Mouse (Mus musculus) embryonic fibroblast, embryonic 13.5 days (primary cell): Measurements from ENCODE around the gene Isy1. TPM values are rescaled to one million over a fixed set of nuclear protein-coding genes. Genes with fewer than 3 reads are reported as not detected.

Experiments
- H3K27ac ChIP-seq: 2 replicates; pipeline ENCODE4 v1.5.1; 2012; ENCODE audit warnings: low read length, control low read depth, inconsistent platforms; ENCODE audit not compliant: insufficient read depth
- H3K4me1 ChIP-seq: 2 replicates; pipeline ENCODE4 v1.6.1; 2011; ENCODE audit warnings: low read length; ENCODE audit not compliant: control insufficient read depth, insufficient read depth
- H3K4me3 ChIP-seq: 2 replicates; pipeline ENCODE4 v1.5.1; 2011; ENCODE audit warnings: mild to moderate bottlenecking, control low read depth, low read length; ENCODE audit not compliant: insufficient read depth
- CTCF ChIP-seq: IDR thresholded peaks from 2 replicates; pipeline ENCODE4 v1.5.1; 2011; ENCODE audit warnings: mild to moderate bottlenecking, control low read depth, low read length, moderate library complexity, borderline replicate concordance; ENCODE audit not compliant: insufficient read depth
- POLR2A ChIP-seq: IDR thresholded peaks from 2 replicates; pipeline ENCODE4 v1.6.1; 2011; ENCODE audit warnings: low read depth, mild to moderate bottlenecking, control low read depth, low read length, moderate library complexity
- polyA plus RNA-seq: library from polyadenylated mRNA; stranded (reverse); fragments of >200 nt; gene quantifications from 2 replicates; pipeline ENCODE4 v1.2.4, GENCODE M21; 2011; ENCODE audit warnings: low read depth; ENCODE audit not compliant: missing spikeins, insufficient read length

The Isy1 gene
- polyA plus RNA-seq, 1 experiment: 48.9 TPM

- H3K27ac ChIP-seq: peak overlapping the region; percentile 84
- H3K4me1 ChIP-seq: peaks cover 6% of the 10 kb centered on the region; the same call in 1 of the 2 replicates
- no peak overlapping the region for H3K4me3 ChIP-seq
- TF ChIP-seq POLR2A: no peak
- TF ChIP-seq CTCF: no peak
These were observed 36.5 kb upstream of the Isy1 start for GRCm38 (mm10) chr6:87875083-87875482.

DNA sequence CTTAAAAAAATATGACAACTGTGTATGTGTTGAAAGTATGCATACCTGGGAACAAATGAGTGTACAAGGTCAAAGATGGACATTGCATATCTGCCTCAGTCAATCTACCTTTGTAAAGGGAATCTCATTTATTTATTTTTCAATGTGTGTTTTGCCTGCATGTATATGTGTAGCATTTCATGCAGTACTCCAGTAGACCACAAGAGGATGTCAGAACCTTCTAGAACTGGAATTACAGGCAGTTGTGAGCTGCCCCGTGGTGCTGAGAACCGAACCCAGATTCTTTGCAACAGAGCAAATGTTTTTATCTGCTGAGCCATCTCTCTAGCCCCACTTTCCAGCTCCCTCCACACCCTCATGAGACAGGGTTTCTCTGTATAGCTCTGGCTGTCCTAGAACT, 35.4 kb upstream of the Isy1 start:
- Histone ChIP-seq H3K4me3 (no peak overlapping the region), H3K27ac (no peak overlapping the region), H3K4me1 (peaks cover 6% of the 10 kb centered on the region; the same call in 1 of the 2 replicates)
- TF ChIP-seq POLR2A (no peak), CTCF (no peak)

GRCm38 (mm10) chr6:87873104-87873503, 34.5 kb upstream of the Isy1 start:
- H3K27ac ChIP-seq: peak overlapping the region; percentile 54; the same call in 1 of the 2 replicates
- no peak for TF ChIP-seq POLR2A
- no peak for TF ChIP-seq CTCF
- peaks cover 10% of the 10 kb centered on the region for H3K4me1 ChIP-seq
- H3K4me3 ChIP-seq: no peak overlapping the region

DNA sequence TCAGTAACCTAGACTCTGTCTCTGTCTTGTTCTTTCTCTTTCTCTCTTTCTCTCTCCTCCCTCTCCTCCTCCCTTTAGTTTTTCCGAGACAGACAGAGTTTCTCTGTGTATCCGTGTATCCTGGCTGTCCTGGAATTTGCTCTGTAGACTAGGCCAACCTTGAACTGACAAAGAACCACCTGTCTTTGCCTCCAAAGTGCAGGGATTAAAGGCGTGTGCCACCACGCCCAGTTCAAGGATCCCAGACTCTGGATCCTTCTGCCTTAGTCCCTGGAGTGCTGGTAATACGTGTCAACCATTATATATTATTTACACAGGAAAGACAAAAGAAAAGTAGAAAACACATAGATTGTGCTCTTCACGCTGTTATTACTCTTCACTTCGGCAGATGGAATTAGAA, 32.6 kb upstream of the Isy1 start:
- Histone ChIP-seq H3K4me3 (no peak overlapping the region), H3K27ac (no peak overlapping the region), H3K4me1 (peaks cover 15% of the 10 kb centered on the region)
- TF ChIP-seq CTCF: no peak
- no peak for TF ChIP-seq POLR2A

DNA sequence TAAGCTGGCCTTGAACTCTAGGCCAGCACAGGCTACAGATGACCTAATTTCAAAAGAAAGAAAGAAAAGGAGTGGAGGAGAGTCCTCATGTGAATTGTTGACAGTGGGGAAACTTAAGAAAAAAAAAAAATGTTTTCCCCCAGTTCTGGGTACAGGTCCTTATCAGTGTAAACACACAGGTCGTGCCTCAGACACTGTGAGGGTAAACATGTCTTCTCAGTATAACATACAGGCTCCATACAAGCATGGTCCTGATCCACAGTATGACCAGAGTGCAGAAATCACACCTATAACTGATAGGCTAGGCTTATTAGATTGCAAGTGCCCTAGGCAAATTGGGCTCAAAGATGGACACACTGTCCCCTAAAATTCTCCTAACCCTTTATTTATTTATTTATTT, 31.8 kb upstream of the Isy1 start:
- Histone ChIP-seq H3K4me3 (no peak overlapping the region), H3K27ac (no peak overlapping the region), H3K4me1 (peaks cover 13% of the 10 kb centered on the region)
- TF ChIP-seq POLR2A: no peak
- TF ChIP-seq CTCF: no peak

GRCm38 (mm10) chr6:87868871-87869506, 30.4 kb upstream of the Isy1 start:
- TF ChIP-seq POLR2A: no peak; the same call in 1 of the 2 replicates
- no peak for TF ChIP-seq CTCF
- peak overlapping the region; percentile 74 for H3K27ac ChIP-seq
- H3K4me1 ChIP-seq: peaks cover 8% of the 10 kb centered on the region
- no peak overlapping the region for H3K4me3 ChIP-seq

GRCm38 (mm10) chr6:87867256-87867655, 28.7 kb upstream of the Isy1 start:
- Histone ChIP-seq H3K4me1 (peaks cover 8% of the 10 kb centered on the region), H3K27ac (peak overlapping the region; percentile 75), H3K4me3 (no peak overlapping the region)
- TF ChIP-seq POLR2A (no peak), CTCF (no peak)

DNA sequence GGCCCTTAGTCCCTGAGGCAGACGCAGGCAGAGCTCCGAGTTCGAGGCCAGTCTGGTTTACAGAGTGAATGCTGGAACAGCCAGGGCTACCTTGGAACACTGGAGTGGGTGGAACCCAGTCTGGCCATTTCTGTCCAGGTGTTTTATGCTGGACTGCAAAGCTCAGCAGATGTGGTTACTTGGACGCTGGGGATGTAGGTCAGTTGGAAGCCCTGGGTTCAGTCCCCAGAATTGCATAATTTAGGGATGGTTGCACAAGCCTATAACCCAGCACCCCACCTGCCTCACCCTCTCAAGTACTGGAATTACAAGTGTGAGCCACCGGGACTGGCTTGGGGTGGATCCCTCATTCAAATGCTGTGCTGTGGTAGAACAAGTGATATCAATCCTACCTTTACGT, 27.6 kb upstream of the Isy1 start:
- Histone ChIP-seq H3K4me3 (no peak overlapping the region), H3K27ac (no peak overlapping the region), H3K4me1 (peaks cover 8% of the 10 kb centered on the region)
- no peak for TF ChIP-seq POLR2A

- H3K4me3 ChIP-seq: no peak overlapping the region
- no peak for TF ChIP-seq POLR2A
- TF ChIP-seq CTCF: no peak
- peaks cover 15% of the 10 kb centered on the region for H3K4me1 ChIP-seq
- H3K27ac ChIP-seq: peak overlapping the region; percentile 64
These were observed 18.5 kb upstream of the Isy1 start for GRCm38 (mm10) chr6:87857071-87857470.

DNA sequence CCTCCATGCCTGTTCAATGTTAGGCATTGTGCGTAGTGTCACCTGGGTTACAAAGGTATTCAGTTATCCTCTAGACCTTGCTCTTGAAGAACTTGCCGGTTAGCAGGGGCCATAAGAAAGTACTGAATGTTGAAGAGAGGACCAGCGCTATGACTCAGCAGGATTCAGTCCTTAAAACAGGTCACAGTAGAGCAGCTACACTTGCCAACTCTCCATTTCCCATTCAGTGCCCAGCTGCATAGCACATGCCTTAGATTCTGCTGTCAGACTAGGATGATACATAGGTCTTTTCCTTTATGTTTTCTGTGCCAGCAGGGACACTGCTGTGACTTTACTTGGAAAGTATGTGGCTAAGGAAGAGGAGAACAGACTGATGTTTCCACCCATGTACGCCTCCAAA, 14.8 kb upstream of the Isy1 start:
- Histone ChIP-seq H3K27ac (peak overlapping the region; percentile 81), H3K4me1 (peaks cover 17% of the 10 kb centered on the region), H3K4me3 (no peak overlapping the region)
- TF ChIP-seq CTCF: no peak
- no peak for TF ChIP-seq POLR2A
